Mouse (Mus musculus): ENCODE measurements around the gene Gpc2.

DNA sequence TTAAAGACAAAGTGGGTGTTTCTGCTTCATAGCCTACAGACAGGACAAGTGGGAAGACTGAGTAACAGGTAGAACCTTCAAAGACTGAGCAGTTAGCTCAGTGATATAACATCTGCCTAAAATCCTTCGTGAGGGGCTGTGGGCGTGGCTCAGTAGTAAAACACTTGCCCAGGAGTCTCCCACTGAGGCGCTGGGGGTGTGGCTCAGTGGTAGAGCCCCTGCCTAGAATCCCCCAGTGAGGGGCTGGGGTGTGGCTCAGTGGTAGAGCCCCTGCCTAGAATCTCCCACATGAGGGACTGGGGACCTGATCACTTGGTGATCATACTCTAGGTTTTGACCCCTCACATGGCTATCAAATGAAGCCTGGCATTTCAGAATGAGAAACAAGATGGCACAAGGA, 21.7 kb downstream of the Gpc2 start:
- TF ChIP-seq CTCF (IDR thresholded peaks at IDR 0.05; ENCODE audit: low read depth): no peak
- no peak for TF ChIP-seq EP300 (IDR thresholded peaks at IDR 0.05; ENCODE audit: low read depth)

Measured in heart, postnatal 0 days (tissue).